Mouse (Mus musculus): Measurements from ENCODE around the gene Grrp1.

The Grrp1 gene

DNA sequence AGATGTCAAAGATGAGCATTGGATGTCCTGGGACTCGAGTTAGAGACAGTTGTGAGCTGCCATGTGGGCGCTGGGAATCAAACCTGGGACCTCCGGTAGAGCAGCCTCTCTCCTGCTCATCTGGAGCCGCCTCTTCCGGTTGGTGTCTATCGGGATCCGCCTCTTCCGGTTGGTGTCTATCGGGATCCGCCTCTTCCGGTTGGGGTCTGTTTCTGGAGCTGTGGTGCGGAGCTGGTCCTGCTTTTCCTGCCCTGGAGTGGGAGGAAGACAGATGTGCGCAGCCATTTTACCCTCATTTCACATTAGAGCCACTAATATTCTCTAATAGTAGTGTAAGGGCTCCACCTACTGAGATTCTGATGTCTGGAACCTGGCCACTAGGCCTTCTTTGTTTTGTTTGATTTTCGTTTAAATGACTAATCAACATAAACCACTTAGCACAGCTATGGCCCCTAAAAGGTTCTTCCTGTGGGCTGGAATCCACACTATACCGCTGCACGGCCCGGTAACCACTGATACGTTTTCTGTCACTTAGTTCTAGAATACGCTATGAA lies 14.3 kb upstream of the Grrp1 start:
- WGBS = 82% methylated on average over 19 of the region's 19 CpGs

DNA sequence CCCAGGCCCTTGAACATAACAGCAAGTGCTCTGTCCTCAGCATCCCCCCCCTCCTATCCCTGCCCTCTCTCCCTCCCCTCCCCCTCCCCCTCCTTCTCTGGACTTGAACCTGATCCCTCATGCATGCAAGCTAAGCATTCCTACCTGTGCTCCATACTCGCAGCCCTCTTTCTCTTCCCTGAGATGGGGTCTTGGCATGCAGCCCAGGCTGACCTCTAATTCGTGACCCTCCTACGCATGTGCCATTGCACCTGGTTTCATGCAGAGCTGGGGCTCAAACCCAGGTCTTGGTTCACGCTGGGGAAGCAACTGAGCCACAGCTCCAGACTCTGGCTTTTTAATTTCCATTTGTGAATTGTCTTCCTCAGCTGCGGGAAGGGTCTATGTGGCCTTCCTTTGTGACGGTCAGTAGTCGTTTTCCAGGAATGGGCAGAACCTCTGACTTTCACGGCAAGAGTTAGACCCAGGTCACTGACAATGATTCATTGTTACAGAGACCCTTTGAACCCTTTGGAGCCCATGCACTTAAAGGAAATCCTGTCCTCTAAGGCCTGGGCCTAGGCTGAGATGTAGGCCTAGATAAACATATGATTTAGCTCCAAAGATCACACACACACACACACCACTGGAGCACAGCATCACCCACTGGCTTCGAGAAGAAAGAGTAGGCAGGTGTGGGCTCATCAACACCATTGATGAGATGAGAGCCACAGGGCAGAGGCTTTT lies 12.1 kb upstream of the Grrp1 start:
- WGBS = 67% methylated on average over 9 of the region's 9 CpGs

DNA sequence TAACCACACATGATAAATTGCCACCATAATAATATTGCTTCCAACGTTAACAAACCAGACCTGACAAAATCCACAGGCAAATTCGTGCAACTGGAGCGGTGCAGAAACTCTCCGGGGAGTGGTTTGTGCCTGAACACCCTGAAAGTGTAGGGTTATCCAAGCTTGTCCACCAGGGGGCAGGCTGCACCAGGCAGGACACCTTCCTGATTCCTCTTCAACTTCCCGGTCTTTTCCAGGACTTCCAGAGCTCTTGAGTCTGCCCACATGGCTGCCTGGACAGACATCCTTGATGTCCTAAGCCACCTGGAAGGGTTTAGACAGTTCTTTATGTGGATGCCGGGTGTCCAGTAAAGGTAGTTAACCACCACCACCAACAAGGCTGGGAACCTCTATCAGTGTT lies 9.3 kb upstream of the Grrp1 start:
- 47% methylated on average over 6 of the region's 6 CpGs for WGBS

DNA sequence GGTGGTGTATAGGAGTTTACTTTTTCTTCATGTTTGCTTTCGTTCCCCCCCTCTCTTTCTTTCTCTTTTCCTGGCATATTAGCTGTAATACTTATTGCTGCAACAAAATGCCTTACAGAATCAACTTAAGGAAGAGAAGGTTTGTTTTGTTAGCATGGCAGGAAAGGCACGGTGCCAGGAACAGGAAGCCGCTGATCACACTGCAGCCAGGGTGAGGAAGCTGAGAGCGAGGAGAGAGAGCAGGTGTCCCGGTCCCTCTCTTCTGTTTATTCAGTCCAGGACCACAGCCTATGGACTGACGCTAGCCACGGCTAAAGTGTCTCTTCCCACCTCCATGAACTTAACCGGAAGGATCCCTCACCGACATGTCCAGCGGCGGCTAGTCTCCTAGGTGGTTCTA lies 4.4 kb upstream of the Grrp1 start:
- 68% methylated on average over 11 of the region's 11 CpGs for WGBS

DNA sequence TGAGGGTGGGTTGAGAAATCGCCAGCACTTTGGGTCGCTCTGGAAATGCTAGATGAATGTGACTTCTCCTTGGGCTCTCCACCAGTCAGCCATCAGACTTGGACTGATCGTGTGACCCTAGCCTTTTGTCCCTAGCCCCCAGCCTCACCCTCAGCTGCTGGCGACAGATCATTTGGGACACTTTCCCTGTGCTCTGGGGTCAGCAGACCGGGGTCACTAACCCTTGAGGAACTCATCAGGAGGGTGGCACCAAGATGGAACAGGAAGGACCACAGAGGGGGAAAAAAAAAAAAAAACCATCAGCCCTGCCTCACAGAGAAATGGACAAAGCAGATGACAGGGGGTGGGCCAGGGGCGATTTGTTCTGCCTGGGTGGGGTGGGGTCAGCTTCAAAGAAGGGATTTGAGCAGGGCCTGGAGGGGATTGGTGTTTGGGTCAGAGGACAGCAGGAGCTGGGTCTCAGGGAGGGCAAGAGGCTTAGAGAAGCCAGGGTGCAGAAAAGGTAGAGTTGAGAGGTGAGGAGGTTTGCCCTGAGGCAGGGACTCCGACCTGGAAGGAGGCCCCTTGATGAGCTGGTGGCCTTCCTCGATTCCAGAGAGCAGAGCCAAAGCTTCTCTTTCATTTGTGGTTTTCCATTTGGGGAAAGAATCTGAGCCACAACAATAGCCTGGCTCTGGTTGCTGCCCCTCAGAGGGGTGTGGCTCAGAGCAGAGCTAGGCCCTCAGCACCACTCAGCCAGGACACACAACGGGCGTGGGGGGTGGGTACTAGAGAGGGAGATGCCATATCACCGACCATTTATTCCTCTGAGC lies 3.5 kb upstream of the Grrp1 start:
- 46% methylated on average over 11 of the region's 11 CpGs for WGBS

DNA sequence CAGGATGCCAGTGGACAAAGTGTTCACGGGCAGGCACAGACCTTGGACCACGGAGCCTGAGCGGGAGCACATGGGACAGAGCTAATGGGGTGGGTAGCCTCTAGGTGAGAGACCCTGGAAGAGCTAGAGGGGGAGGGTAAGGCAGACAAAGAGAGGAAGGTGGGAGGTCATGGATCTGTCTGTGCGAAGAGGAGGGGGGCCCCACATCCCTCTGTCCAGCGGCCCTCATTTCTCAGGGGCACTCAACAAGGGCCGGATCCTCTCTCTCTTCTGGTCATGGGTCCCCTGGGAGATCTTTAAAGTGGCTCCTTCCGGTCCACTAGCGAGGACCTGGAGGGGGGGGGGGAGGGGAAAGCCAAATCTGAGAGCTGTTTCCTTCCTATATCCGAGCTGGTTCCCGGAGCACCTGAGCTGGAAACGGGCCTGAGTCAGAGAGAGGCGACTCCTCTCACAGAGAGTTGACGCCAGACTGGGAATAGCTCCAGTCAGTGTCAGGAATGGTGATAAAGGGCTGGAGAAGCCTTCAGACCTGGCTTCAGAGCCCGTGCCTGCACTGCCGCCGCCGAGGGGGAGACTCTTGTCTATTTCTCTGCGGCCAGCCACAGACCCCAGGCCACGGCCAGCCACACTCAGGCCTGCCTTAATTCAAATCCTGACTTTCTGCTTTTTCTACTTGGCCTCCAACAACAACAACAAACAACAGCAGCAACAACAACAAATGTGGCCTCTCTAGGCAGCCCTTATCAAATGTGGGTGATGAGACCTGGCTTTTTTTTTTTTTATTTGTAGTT lies 2.7 kb upstream of the Grrp1 start:
- 51% methylated on average over 19 of the region's 19 CpGs for WGBS

DNA sequence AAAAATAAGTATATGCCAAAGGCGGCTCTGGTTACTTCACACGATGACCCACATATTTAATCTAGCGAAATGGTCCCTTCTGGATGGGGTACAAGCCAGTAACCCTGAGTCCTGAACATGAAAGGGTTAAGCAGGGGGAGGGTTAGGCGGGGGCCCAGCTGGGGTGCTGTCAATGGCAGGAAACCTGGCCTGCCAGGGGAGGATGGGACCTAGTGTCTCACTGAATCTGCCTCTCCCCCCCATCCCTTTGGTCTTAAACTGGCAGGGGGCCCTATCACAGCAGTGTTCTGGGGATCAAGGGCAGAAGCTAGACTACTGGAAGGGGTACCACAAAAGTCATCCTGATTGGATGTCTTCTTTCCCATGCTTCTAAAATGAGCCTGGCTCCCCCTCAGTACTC lies 1.9 kb upstream of the Grrp1 start:
- 52% methylated on average over 4 of the region's 4 CpGs for WGBS

DNA sequence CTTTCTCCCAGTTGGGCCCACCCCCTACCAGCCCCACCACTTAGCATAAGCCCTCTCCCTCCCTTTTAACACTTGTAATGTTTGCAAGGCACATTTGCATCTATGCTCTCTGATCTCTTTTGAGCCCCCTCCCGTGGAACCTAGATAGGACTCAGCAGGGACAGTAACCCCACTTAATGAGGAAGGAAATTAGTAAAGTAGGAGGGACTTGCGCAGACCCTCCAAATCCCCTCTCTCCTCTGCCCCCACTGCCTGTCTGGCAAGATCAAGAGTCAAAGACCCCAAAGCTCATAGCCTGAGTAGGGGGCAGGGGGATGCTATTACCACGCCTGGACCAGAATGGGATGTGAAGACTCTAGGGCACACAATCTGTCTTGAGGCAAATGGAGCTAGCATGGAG lies 929 bp upstream of the Grrp1 start:
- WGBS = 67% methylated on average over 3 of the region's 3 CpGs

DNA sequence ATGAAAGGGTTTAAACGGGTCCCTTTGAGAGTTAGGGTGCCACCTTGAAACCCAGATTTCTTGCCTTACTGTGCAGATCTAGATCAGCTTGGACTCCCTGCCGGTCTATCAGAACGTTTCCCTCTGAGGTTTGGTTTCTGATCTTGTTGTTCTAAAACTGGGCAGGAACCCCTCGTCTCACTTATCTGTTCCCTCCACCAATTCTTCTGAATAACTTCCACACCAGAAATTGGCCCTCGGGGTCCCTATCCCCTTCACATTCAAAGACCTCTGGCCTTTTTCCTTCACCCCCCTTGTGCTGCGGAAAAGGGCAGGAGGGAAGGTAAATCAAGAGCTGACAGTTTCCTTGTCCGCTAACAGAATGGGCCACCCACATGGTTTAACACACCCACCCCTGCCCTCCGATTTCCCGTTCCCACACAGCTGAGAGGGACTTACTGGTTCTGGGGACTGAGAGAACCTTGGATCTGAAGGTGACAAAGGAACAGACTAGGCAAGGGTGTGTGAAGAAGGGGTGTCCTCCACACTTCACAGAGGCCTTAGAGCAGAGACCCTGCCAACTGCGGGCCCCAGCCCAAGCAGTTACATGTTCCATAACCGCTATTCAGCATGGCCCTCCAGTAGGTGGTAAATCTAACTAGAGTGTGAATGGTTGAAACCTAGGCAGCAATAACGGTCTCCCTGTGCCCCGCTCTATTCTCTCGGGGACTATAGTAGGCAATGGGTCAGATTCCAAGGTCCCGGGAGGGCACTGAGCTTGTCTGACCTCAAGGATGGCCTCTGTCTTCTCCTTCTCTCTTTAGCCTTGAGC lies 790 bp downstream of the Grrp1 start:
- 48% methylated on average over 15 of the region's 15 CpGs for WGBS

DNA sequence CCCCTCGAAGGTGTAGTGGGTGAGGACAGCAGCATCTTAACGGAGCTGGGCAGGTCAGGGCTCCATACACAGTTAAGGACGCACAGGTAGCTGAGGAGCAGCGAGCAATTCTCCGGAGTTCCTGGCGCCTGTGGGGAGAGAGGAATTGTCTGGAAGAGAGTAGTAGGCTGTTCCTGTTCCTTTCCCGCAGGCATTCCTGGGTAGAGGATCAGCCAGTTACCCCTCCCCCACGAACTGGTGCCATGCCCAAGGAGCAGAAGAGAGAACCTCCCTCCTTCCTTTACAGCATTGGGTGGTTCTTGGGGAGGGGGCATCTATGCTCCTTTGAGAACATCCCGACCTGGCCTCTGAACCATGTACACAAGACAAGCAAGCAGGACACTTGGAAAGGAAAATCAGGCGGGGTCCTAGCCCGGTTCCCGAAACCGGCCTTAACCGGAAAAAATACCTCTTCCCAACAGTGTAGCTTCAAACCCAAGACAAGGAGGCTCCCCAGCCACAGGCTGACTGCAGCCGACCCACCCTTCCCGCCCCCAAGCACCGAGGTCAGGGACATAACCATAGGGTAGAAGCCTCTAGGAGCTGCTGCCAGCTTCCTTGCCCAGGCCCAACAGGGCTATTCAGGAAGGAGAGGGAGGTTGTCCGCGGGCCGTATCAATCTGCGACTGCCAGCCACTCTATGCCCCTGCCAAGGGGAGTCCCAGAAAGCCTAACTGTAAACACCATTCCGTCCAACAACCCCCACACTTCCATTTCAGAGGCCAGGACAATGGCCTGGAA lies 1.6 kb downstream of the Grrp1 start:
- WGBS = 27% methylated on average over 22 of the region's 22 CpGs

DNA sequence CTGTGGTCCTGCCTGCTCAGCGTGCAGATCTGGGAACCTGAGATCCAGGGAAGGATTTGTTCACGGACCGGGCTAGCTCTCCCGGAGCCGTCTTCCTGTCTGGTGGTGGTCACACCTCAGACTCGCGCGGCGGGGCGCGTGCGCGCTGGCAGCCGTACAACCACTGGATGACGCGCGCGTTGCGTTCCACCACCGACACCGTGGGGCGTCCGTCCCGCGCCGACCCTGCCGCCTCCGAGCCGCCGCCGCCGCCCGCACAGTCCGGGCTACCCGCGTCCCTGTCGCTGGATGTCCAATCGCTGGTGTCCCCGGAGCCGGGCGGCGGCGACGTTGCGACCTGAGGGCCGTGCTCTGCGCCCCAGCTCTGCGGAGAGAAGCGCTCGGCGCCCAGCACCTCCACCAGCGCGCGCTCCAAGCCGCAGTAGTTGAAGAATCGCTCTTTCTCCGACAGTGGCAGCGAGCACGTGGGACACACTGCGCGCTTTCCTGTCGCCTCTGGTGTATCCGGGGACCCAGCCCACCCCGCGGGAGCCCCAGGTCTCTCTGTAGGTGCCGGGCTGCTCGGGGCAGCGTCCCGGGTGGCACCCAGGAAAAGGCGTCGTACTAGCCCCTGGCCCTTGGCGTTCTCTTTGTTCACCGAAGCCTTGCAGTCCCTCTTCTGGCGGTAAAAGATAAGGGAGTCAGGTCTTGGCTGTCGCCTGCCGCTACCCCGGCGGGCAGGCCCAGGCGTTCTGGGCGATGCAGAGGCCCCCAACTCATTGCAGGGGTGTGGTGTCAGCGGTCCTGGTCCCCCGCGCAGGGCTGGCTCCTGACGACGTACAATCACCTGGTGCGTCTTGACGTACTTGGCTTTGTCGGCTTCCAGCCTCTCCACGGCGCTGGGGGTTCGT lies 2.4 kb downstream of the Grrp1 start:
- 2% methylated on average over 91 of the region's 91 CpGs for WGBS

DNA sequence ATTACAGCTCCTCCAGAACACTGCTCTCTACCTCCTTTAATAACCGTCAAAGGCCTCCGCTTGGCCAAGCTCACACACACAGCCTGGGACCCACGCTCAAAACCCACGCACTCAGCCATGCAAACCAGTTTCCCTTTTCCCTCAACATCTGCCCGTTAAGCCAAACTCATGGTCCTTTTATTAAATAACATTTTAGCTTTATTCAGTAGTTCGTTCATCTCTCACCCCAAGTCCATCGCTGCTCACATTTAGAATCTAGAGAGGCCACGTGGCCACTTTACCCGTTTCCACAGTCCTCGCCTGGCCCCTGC lies 3.0 kb downstream of the Grrp1 start:
- 3% methylated on average over 10 of the region's 10 CpGs for WGBS

DNA sequence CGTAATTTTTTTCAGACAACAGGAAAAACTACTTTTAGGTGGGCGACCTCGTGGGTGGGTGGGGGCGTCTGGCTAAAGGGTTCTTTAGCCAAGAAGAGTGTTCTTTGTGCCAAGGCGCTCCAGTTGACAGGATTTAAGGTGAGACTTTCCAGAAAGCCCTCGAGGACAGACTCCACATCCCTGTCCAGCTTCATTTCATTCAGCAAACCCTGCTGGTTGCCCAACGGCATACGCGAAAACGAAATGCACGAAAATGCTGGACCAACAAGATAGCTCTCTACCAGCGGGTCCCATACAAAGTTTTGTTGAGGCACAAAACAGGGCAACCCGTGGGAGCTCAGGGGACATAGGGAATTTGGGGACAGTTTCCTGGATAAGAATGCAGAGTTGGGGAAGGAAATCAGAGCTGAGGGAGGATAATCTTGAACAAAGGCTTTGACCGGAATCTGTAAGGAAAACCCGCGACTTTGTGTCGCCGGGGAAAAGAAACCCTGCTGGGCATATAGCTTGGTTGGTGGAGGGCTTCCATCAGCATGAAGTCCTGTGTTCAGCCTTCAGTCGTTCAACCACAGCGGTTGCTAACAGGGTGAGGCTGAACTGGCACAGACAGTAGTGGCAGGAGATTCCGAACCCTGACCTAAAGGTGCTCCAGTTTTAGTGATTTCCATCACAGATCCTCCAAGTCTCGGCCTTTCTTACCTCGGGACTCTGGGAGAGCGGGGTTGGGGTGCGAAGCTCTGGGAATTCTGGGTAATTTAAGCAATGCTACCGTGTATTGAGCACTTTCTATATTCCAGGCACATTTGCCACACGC lies 3.6 kb downstream of the Grrp1 start:
- WGBS = 7% methylated on average over 27 of the region's 27 CpGs

DNA sequence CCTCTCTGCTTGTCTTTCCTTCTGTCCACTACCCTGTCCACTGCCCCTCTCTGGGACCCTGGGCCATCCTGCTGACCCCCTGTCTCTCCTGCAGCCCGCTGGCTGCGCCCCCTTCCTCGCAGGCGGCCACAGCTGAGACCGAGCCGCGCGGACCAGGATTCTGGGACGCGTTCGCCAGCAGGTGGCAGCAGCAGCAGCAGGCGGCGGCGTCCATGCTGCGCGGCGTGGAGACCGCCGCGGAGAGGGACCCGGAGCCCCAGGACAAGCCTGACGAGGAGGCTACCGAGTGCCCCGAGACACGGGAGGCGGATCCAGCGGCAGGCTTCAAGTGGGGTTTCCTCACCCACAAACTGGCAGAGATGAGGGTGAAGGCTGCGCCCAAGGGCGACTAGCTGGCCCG lies 4.3 kb downstream of the Grrp1 start:
- WGBS = 2% methylated on average over 30 of the region's 30 CpGs

DNA sequence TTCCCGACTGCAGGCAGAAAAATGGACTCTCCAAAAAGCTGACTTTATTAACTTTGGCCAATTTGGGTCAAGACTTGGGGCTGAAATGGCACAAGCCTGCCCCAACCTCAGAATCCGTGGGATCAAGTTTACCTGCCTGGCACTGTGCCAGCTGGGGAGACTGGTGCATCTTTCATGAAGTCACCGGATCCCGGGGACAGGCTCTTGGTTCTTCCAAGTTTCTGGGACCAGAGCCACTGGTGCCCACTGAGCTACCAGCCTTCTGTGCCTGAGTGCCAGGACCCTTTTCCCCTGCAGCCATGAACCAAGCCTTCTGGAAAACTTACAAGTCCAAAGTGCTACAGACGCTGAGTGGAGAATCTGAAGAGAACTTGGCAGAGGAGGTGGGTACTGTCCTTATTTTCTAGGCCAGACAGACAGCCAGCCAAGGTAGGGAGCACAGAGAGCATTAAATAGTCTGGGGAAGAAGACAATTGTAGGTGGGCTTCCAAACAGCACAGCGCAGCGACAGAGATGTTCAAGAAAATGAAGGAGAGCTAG lies 7.1 kb downstream of the Grrp1 start, which contains the start of gene Gm30191:
Gene Gm30191, plus strand, starts transcription at position 217 of the 540 bp plus-strand sequence.
- 65% methylated on average over 7 of the region's 7 CpGs for WGBS

DNA sequence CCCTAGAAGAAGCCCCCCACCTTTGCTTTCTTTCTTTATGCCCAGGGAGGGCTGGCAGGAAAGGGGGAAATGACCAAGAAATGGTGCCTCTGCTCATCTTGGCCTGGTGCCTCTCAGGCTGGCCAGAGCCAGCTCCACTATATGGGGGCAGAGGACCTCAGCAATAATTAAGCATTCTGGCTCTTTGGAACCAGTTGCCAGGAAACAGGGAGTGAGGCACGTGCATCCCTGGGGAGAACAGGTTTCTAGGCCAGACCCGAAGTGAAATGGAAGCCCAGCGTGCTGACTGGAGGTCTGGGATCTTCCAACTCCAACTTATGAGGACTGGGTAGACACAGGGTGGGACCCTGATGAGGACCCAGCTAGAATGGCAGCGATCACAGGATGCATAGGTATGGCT lies 7.7 kb downstream of the Grrp1 start:
- WGBS = 49% methylated on average over 4 of the region's 4 CpGs

DNA sequence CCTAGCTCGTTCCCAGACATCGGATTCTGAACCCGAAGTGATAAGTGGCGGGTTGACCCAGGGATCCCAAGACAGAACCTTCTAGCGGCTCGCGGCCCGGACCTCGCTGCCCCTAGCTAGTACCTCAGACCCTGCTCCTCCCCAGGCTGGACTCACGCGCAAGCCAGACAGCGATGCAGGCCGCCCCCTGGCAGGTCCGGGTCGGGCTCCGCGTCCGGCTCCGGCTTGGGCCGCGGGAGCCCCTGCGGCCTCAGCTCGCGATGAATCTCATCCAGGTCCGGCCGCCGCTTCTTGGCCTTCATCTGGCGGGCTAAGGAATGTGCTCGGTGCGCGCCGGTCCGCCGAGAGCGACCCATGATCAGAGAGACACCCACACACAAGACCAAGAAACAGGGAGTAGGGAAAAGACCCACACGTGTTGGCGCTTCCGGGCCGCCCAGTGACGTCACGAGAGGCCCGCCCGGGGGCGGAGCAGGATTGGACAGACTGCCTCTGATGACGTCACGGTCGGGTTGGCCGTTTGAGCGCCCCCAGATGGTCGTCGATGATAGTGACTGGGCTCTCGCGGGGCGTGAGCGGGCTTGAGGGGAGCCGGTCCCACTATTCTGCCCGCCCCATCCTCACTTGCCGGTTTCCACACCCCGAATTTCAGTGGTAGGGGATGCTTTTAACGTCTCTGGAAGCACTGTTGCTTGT lies 8.6 kb downstream of the Grrp1 start, which contains the start of gene Zfp593:
Gene Zfp593, minus strand, starts transcription at position 445 of the 696 bp plus-strand sequence.
- under 1% methylated on average over 60 of the region's 60 CpGs for WGBS

Measured in cerebral cortex, adult 2 months (tissue).